Mouse (Mus musculus): ENCODE measurements at regions not wholly inside any gene's neighbourhood (a gene's known extent, or its start where the extent isn't known, plus 50 kb on each side); places are given as distances from the start of the nearest gene placed in this dataset.

GRCm38 (mm10) chr5:118815783-118816182 is 255.3 kb downstream of the Med13l start:
- Histone ChIP-seq H3K9me3 (ENCODE audit: control insufficient read depth, low read length) (no peaks in the 10 kb centered on the region), H3K36me3 (ENCODE audit: control insufficient read depth, insufficient read depth, low read length) (no peaks in the 10 kb centered on the region), H3K4me3 (replicated peaks; ENCODE audit: low read length) (no peak overlapping the region), H3K4me1 (ENCODE audit: control insufficient read depth, insufficient read depth, low read length) (no peaks in the 10 kb centered on the region), H3K4me2 (replicated peaks; ENCODE audit: low read depth, low read length, severe bottlenecking) (no peak overlapping the region), H3K27me3 (ENCODE audit: control insufficient read depth, insufficient read depth, low read length) (no peaks in the 10 kb centered on the region), H3K27ac (replicated peaks; ENCODE audit: low read depth, low read length) (no peak overlapping the region), H3K9ac (ENCODE audit: low read depth, low read length, severe bottlenecking) (no peak overlapping the region)
- 70% methylated on average over 5 of the region's 5 CpGs for WGBS
- TF ChIP-seq POLR2A (IDR thresholded peaks at IDR 0.05; ENCODE audit: borderline replicate concordance, extremely low read depth, insufficient read depth, insufficient read length), result no peak
- DNase-seq (ENCODE audit: low spot score), result no peak
- no peak for ATAC-seq (ENCODE audit: low FRiP score, low read depth)

GRCm38 (mm10) chr5:118818294-118818693 is 257.8 kb downstream of the Med13l start:
- Histone ChIP-seq H3K36me3 (ENCODE audit: control insufficient read depth, insufficient read depth, low read length) (no peaks in the 10 kb centered on the region), H3K27me3 (ENCODE audit: control insufficient read depth, insufficient read depth, low read length) (no peaks in the 10 kb centered on the region), H3K27ac (replicated peaks; ENCODE audit: low read depth, low read length) (no peak overlapping the region), H3K4me1 (ENCODE audit: control insufficient read depth, insufficient read depth, low read length) (no peaks in the 10 kb centered on the region), H3K4me3 (replicated peaks; ENCODE audit: low read length) (no peak overlapping the region), H3K4me2 (replicated peaks; ENCODE audit: low read depth, low read length, severe bottlenecking) (0 out of 2 replicates have a peak overlapping the region, but pooled peaks have one; percentile 3), H3K9me3 (ENCODE audit: control insufficient read depth, low read length) (peaks cover 7% of the 10 kb centered on the region), H3K9ac (ENCODE audit: low read depth, low read length, severe bottlenecking) (no peak overlapping the region)
- WGBS, result 6% methylated on average over 7 of the region's 7 CpGs
- ATAC-seq (ENCODE audit: low FRiP score, low read depth) (no peak), DNase-seq (ENCODE audit: low spot score) (no peak)
- TF ChIP-seq POLR2A (IDR thresholded peaks at IDR 0.05; ENCODE audit: borderline replicate concordance, extremely low read depth, insufficient read depth, insufficient read length), result no peak

GRCm38 (mm10) chr5:118824791-118825190 is 264.3 kb downstream of the Med13l start:
- no peak for ATAC-seq (ENCODE audit: low FRiP score, low read depth)

GRCm38 (mm10) chr5:118829031-118829698 is 268.7 kb downstream of the Med13l start:
- TF ChIP-seq POLR2A (IDR thresholded peaks at IDR 0.05; ENCODE audit: borderline replicate concordance, extremely low read depth, insufficient read depth, insufficient read length), result no peak
- 0 out of 2 replicates have a peak, but pooled peaks cover 3% of the 10 kb centered on the region for H3K4me1 ChIP-seq (ENCODE audit: control insufficient read depth, insufficient read depth, low read length)
- no peak overlapping the region for H3K4me3 ChIP-seq (replicated peaks; ENCODE audit: low read length)
- no peaks in the 10 kb centered on the region for H3K9me3 ChIP-seq (ENCODE audit: control insufficient read depth, low read length)
- H3K4me2 ChIP-seq (replicated peaks; ENCODE audit: low read depth, low read length, severe bottlenecking), result no peak overlapping the region
- ATAC-seq (ENCODE audit: low FRiP score, low read depth) (no peak), DNase-seq (ENCODE audit: low spot score) (no peak)
- H3K27ac ChIP-seq (replicated peaks; ENCODE audit: low read depth, low read length), result no peak overlapping the region
- WGBS, result 14% methylated on average over 14 of the region's 14 CpGs
- no peaks in the 10 kb centered on the region; the same call in 1 of the 2 replicates for H3K27me3 ChIP-seq (ENCODE audit: control insufficient read depth, insufficient read depth, low read length)
- no peaks in the 10 kb centered on the region for H3K36me3 ChIP-seq (ENCODE audit: control insufficient read depth, insufficient read depth, low read length)
- H3K9ac ChIP-seq (ENCODE audit: low read depth, low read length, severe bottlenecking), result no peak overlapping the region

More at GRCm38 (mm10) chr5:118824791-118825190, 264.3 kb downstream of the Med13l start:
- no peak for DNase-seq (ENCODE audit: low spot score)
- WGBS, result 65% methylated on average over 10 of the region's 10 CpGs
- Histone ChIP-seq H3K4me2 (replicated peaks; ENCODE audit: low read depth, low read length, severe bottlenecking) (no peak overlapping the region), H3K4me1 (ENCODE audit: control insufficient read depth, insufficient read depth, low read length) (0 out of 2 replicates have a peak, but pooled peaks cover 3% of the 10 kb centered on the region), H3K27me3 (ENCODE audit: control insufficient read depth, insufficient read depth, low read length) (no peaks in the 10 kb centered on the region; the same call in 1 of the 2 replicates), H3K4me3 (replicated peaks; ENCODE audit: low read length) (no peak overlapping the region), H3K36me3 (ENCODE audit: control insufficient read depth, insufficient read depth, low read length) (no peaks in the 10 kb centered on the region), H3K9me3 (ENCODE audit: control insufficient read depth, low read length) (peaks cover 7% of the 10 kb centered on the region), H3K27ac (replicated peaks; ENCODE audit: low read depth, low read length) (no peak overlapping the region), H3K9ac (ENCODE audit: low read depth, low read length, severe bottlenecking) (no peak overlapping the region)
- TF ChIP-seq POLR2A (IDR thresholded peaks at IDR 0.05; ENCODE audit: borderline replicate concordance, extremely low read depth, insufficient read depth, insufficient read length), result no peak

GRCm38 (mm10) chr5:118832701-118833100 is 272.2 kb downstream of the Med13l start:
- 21% methylated on average over 6 of the region's 6 CpGs for WGBS
- H3K36me3 ChIP-seq (ENCODE audit: control insufficient read depth, insufficient read depth, low read length), result no peaks in the 10 kb centered on the region
- no peak overlapping the region for H3K27ac ChIP-seq (replicated peaks; ENCODE audit: low read depth, low read length)
- 0 out of 2 replicates have a peak, but pooled peaks cover 3% of the 10 kb centered on the region for H3K4me1 ChIP-seq (ENCODE audit: control insufficient read depth, insufficient read depth, low read length)
- H3K9ac ChIP-seq (ENCODE audit: low read depth, low read length, severe bottlenecking), result no peak overlapping the region
- no peak for TF ChIP-seq POLR2A (IDR thresholded peaks at IDR 0.05; ENCODE audit: borderline replicate concordance, extremely low read depth, insufficient read depth, insufficient read length)
- 0 out of 2 replicates have a peak, but pooled peaks cover 8% of the 10 kb centered on the region for H3K27me3 ChIP-seq (ENCODE audit: control insufficient read depth, insufficient read depth, low read length)
- DNase-seq (ENCODE audit: low spot score), result no peak
- ATAC-seq (ENCODE audit: low FRiP score, low read depth), result no peak
- H3K9me3 ChIP-seq (ENCODE audit: control insufficient read depth, low read length), result no peaks in the 10 kb centered on the region
- no peak overlapping the region for H3K4me3 ChIP-seq (replicated peaks; ENCODE audit: low read length)
- no peak overlapping the region for H3K4me2 ChIP-seq (replicated peaks; ENCODE audit: low read depth, low read length, severe bottlenecking)

Measured in limb, embryonic 14.5 days (tissue).